Mouse (Mus musculus): ENCODE measurements at regions not wholly inside any gene's neighbourhood (a gene's known extent, or its start where the extent isn't known, plus 50 kb on each side); places are given as distances from the start of the nearest gene placed in this dataset.
"Not testable (repeated sequence)": the region's sequence is repeated elsewhere in the genome, so short reads cannot be mapped to it uniquely, and the experiment has no call there.

GRCm38 (mm10) chr4:122025866-122026265 is 404.0 kb upstream of the Gm12887 start:
- Histone ChIP-seq H3K27me3 (ENCODE audit: control insufficient read depth, insufficient read depth, low read length) (no peaks in the 10 kb centered on the region), H3K4me2 (ENCODE audit: low read depth) (no peak overlapping the region), H3K9ac (ENCODE audit: low read length) (no peak overlapping the region), H3K36me3 (ENCODE audit: control insufficient read depth, insufficient read depth, low read length) (no peaks in the 10 kb centered on the region), H3K4me1 (ENCODE audit: control insufficient read depth, insufficient read depth, low read length) (no peaks in the 10 kb centered on the region), H3K4me3 (ENCODE audit: low read depth, low read length) (no peak overlapping the region), H3K9me3 (ENCODE audit: control insufficient read depth, low read length) (peaks cover 37% of the 10 kb centered on the region), H3K27ac (ENCODE audit: low read depth, low read length) (no peak overlapping the region)
- no peak for ATAC-seq (ENCODE audit: insufficient read depth, low FRiP score, low TSS enrichment)
- WGBS: 94% methylated on average over 1 of the region's 1 CpGs
- DNase-seq (ENCODE audit: low spot score): no peak

DNA sequence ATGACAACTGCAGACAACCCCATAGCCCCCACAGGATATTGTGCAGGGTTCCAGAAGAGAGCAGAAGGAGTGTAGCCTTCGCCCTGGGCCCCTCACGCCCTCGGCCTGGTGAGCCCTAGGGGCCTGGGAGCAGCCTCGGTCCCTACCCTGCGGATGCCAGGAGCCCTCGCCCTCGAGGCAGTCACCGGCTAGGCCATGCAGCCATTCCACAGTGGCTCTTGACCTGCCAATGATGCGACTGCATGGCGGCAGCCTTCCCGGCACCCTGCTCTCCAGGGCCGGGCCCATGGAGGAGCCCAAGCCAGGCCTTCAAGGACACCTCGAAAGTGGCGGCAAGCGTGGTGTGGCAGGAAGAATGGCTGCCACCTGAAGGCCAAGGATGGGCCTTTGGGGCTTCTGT is 401.0 kb upstream of the Gm12887 start:
- 93% methylated on average over 15 of the region's 15 CpGs for WGBS
- Histone ChIP-seq H3K4me2 (ENCODE audit: low read depth) (no peak overlapping the region), H3K9me3 (ENCODE audit: control insufficient read depth, low read length) (peaks cover 40% of the 10 kb centered on the region), H3K4me1 (ENCODE audit: control insufficient read depth, insufficient read depth, low read length) (no peaks in the 10 kb centered on the region), H3K9ac (ENCODE audit: low read length) (no peak overlapping the region), H3K27ac (ENCODE audit: low read depth, low read length) (no peak overlapping the region), H3K4me3 (ENCODE audit: low read depth, low read length) (no peak overlapping the region), H3K27me3 (ENCODE audit: control insufficient read depth, insufficient read depth, low read length) (no peaks in the 10 kb centered on the region), H3K36me3 (ENCODE audit: control insufficient read depth, insufficient read depth, low read length) (no peaks in the 10 kb centered on the region)
- no peak for DNase-seq (ENCODE audit: low spot score)
- no peak for ATAC-seq (ENCODE audit: insufficient read depth, low FRiP score, low TSS enrichment)

GRCm38 (mm10) chr4:122008938-122009459 is 387.1 kb upstream of the Gm12887 start:
- not testable (repeated sequence) for H3K4me2 ChIP-seq (ENCODE audit: low read depth); DNase-seq (ENCODE audit: low spot score); H3K9ac ChIP-seq (ENCODE audit: low read length); H3K4me1 ChIP-seq (ENCODE audit: control insufficient read depth, insufficient read depth, low read length); H3K4me3 ChIP-seq (ENCODE audit: low read depth, low read length); ATAC-seq (ENCODE audit: insufficient read depth, low FRiP score, low TSS enrichment); H3K36me3 ChIP-seq (ENCODE audit: control insufficient read depth, insufficient read depth, low read length); H3K27ac ChIP-seq (ENCODE audit: low read depth, low read length); H3K27me3 ChIP-seq (ENCODE audit: control insufficient read depth, insufficient read depth, low read length)
- peaks cover 29% of the 10 kb centered on the region for H3K9me3 ChIP-seq (ENCODE audit: control insufficient read depth, low read length)
- 95% methylated on average over 25 of the region's 26 CpGs for WGBS

GRCm38 (mm10) chr4:122008168-122008839 is 386.4 kb upstream of the Gm12887 start:
- H3K9ac ChIP-seq (ENCODE audit: low read length): no peak overlapping the region
- no peak overlapping the region for H3K27ac ChIP-seq (ENCODE audit: low read depth, low read length)
- 94% methylated on average over 39 of the region's 39 CpGs for WGBS
- ATAC-seq (ENCODE audit: insufficient read depth, low FRiP score, low TSS enrichment) (peak; percentile 52; the same call in 1 of the 2 replicates), DNase-seq (ENCODE audit: low spot score) (no peak)
- H3K9me3 ChIP-seq (ENCODE audit: control insufficient read depth, low read length): peaks cover 27% of the 10 kb centered on the region
- no peaks in the 10 kb centered on the region for H3K36me3 ChIP-seq (ENCODE audit: control insufficient read depth, insufficient read depth, low read length)
- no peaks in the 10 kb centered on the region for H3K27me3 ChIP-seq (ENCODE audit: control insufficient read depth, insufficient read depth, low read length)
- H3K4me3 ChIP-seq (ENCODE audit: low read depth, low read length): no peak overlapping the region
- no peaks in the 10 kb centered on the region for H3K4me1 ChIP-seq (ENCODE audit: control insufficient read depth, insufficient read depth, low read length)
- H3K4me2 ChIP-seq (ENCODE audit: low read depth): no peak overlapping the region

DNA sequence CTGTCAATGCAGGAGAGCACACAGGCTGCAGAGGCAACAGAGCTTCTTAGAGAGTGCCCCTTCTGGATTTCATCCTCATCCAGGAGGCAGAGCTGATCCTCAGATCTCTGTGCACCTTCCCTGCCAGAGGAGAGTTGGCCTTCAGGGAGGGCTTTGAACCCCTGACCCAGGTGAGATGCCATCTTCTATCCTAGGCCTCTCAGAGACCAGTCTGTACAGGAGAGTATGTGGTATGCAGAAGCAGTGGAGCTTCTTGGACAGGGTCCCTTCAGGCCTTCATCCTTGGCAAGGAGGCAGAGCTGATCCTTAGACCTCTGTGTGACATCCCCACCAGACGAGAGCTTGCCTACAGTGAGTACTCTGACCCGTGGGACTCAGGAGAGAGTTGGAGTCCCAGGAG is 364.8 kb upstream of the Gm12887 start:
- Histone ChIP-seq H3K4me1 (ENCODE audit: control insufficient read depth, insufficient read depth, low read length) (no peaks in the 10 kb centered on the region), H3K4me2 (ENCODE audit: low read depth) (no peak overlapping the region), H3K4me3 (ENCODE audit: low read depth, low read length) (no peak overlapping the region), H3K36me3 (ENCODE audit: control insufficient read depth, insufficient read depth, low read length) (no peaks in the 10 kb centered on the region), H3K27ac (ENCODE audit: low read depth, low read length) (no peak overlapping the region), H3K9me3 (ENCODE audit: control insufficient read depth, low read length) (peaks cover 8% of the 10 kb centered on the region), H3K27me3 (ENCODE audit: control insufficient read depth, insufficient read depth, low read length) (no peaks in the 10 kb centered on the region), H3K9ac (ENCODE audit: low read length) (no peak overlapping the region)
- WGBS: 86% methylated on average over 2 of the region's 2 CpGs
- DNase-seq (ENCODE audit: low spot score): no peak
- ATAC-seq (ENCODE audit: insufficient read depth, low FRiP score, low TSS enrichment): no peak

DNA sequence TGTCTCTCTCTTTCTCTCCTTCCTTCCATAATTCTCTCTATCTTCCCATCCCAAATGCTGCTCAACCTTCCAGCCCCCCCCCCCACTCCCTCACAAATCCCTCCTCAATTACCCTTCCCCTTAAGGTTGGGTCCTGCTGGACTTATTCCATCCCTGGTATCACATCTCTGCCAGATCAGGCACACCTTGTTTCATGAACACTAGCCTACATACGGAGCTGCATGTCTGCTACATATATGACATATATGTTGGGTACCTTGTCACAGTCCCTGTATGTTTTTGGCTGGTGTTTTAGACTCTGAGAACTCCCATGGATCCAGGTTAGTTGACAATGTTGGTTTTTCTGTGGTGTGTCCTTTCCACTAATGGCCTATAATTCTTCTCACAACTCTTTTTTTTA is 363.5 kb upstream of the Gm12887 start:
- no peak overlapping the region for H3K4me2 ChIP-seq (ENCODE audit: low read depth)
- ATAC-seq (ENCODE audit: insufficient read depth, low FRiP score, low TSS enrichment): no peak
- H3K36me3 ChIP-seq (ENCODE audit: control insufficient read depth, insufficient read depth, low read length): no peaks in the 10 kb centered on the region
- peaks cover 8% of the 10 kb centered on the region for H3K9me3 ChIP-seq (ENCODE audit: control insufficient read depth, low read length)
- no peaks in the 10 kb centered on the region for H3K4me1 ChIP-seq (ENCODE audit: control insufficient read depth, insufficient read depth, low read length)
- H3K9ac ChIP-seq (ENCODE audit: low read length): no peak overlapping the region
- no peak overlapping the region for H3K27ac ChIP-seq (ENCODE audit: low read depth, low read length)
- WGBS: 72% methylated on average over 1 of the region's 1 CpGs
- no peak for DNase-seq (ENCODE audit: low spot score)
- no peak overlapping the region for H3K4me3 ChIP-seq (ENCODE audit: low read depth, low read length)
- H3K27me3 ChIP-seq (ENCODE audit: control insufficient read depth, insufficient read depth, low read length): no peaks in the 10 kb centered on the region

DNA sequence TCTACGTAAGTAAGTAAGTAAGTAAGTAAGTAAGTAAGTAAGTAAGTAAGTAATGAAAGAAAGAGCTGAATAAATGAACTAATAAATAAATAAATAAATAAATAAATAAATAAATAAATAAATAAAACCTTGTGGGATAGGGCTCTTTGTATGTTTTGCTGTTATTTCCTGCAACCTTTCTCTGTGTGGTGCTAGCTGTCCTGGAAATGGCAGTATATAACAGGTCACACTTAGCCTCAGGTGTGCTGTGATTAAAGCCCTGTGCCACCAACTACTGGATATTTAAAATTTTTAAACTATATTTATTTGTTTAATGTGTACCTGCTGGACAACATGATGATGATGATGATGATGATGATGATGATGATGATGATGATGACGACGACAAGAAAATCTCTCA is 353.9 kb upstream of the Gm12887 start:
- peaks cover 3% of the 10 kb centered on the region for H3K9me3 ChIP-seq (ENCODE audit: control insufficient read depth, low read length)
- H3K27ac ChIP-seq (ENCODE audit: low read depth, low read length): no peak overlapping the region
- H3K9ac ChIP-seq (ENCODE audit: low read length): no peak overlapping the region
- H3K4me2 ChIP-seq (ENCODE audit: low read depth): no peak overlapping the region
- DNase-seq (ENCODE audit: low spot score) (no peak), ATAC-seq (ENCODE audit: insufficient read depth, low FRiP score, low TSS enrichment) (no peak; the same call in 1 of the 2 replicates)
- H3K4me3 ChIP-seq (ENCODE audit: low read depth, low read length): no peak overlapping the region
- H3K27me3 ChIP-seq (ENCODE audit: control insufficient read depth, insufficient read depth, low read length): no peaks in the 10 kb centered on the region
- no peaks in the 10 kb centered on the region for H3K4me1 ChIP-seq (ENCODE audit: control insufficient read depth, insufficient read depth, low read length)
- H3K36me3 ChIP-seq (ENCODE audit: control insufficient read depth, insufficient read depth, low read length): no peaks in the 10 kb centered on the region
- 82% methylated on average over 3 of the region's 3 CpGs for WGBS

Data from neural tube, embryonic 11.5 days (tissue).